Mouse (Mus musculus): ENCODE measurements around the gene Serpina3m.

GRCm38 (mm10) chr12:104433951-104434735, 95.9 kb downstream of the Serpina3m start:
- TF ChIP-seq POLR2A (IDR thresholded peaks at IDR 0.05; ENCODE audit: borderline replicate concordance, control insufficient read depth, low read depth, low read length) = no peak
- TF ChIP-seq CTCF (IDR thresholded peaks at IDR 0.05; ENCODE audit: control insufficient read depth, insufficient read depth, low read length) = no peak
